Mouse (Mus musculus) hematopoietic stem cell, adult 5-6 weeks (primary cell): ENCODE measurements around the gene Cnksr1. TPM values are rescaled to one million over a fixed set of nuclear protein-coding genes. Genes with fewer than 3 reads are reported as not detected.

ENCODE experiments used
- ATAC-seq, 2 experiments: fragments of 125-278 bp in 1 of 2; replicated peaks in 1 of 2; 2 replicates each; pipeline ENCODE4 v1.8.0; 2016 to 2017; ENCODE audit warnings: inconsistent platforms in 2 of 2, mild to moderate bottlenecking in 2 of 2, moderate number of reproducible peaks in 2 of 2, low read depth in 1 of 2, moderate TSS enrichment in 1 of 2; ENCODE audit not compliant: low FRiP score in 2 of 2, poor library complexity in 2 of 2, severe bottlenecking in 2 of 2, insufficient read depth in 1 of 2, low TSS enrichment in 1 of 2
- total RNA-seq: library from RNA; stranded (forward); fragments of 172-1452, 232-1000 nt; gene quantifications from 2 replicates; pipeline ENCODE4 v1.2.3, GENCODE M21; 2017

The Cnksr1 gene
- total RNA-seq, 1 experiment from 2014 or later: not detected

DNA sequence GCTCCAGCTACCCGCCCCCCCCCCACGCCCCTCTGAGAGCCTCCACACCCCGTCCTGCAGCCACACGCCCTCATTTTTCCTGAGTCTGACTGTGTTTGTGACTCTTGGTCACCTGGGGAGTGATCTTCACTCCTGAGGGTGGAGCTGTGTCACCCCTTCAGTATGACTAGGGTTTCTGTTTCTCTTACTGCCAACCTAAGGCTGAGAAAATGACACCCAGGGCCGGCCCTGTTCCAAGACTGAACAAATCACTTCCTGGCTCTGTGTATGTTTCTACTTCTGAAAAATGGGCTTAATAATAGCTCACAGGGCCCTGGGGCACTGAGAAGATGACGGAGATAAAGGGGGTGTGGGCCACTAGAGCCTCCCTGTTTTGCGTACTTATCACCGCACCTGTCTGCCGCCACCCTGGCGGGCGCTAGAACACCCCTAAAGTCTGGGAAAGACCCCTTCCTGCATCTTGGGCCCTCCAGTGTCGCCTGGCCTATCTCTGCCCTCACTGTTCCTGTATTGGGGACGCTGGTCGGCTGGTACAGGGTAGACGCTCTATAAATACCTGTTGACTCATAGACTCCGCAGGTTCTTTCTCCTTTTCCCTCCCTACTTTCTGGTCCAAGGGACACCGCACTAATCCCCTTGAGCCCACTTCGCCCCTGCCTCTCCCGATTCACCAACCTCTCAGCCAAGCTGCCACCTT is 469 bp downstream of the Cnksr1 start:
- no peak for ATAC-seq

DNA sequence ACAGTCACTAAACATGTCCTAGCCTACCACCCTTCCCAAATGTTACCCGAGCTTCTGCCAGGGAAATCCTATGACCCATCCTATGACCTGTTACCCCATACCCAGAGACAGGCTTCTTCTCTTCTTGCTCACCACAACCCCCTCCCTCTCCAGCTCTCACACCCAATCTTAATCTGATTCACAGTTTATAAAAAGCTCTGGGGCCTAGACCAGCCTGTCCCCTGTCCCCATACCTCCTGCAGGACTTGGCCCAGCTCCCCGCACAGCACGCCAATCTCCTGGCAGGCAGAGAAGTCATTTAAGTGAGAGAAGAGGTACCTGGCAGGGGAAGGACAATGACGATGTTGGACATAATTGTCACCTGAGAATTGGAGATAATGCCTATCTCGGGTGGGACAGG is 3.3 kb downstream of the Cnksr1 start:
- ATAC-seq: no peak

DNA sequence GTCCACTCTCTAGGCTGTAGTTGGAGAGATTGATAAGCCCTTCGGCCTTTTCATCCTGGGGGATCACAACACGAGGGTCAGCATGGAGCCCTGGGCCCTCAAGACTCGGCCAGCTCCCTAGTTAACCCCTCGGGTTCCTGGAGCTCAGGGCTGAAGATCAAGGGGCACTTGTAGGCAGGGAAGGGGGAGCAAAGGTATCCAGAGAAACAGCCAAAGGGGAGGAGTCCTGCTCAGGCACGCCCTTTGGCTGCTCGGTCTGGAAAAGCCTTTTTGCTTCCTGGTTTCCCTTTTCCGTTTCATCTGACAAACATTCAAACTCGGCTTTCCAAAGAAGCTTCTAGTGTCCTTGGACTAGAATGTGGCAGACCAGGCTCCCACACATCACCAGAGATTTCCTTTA is 7.8 kb downstream of the Cnksr1 start:
- ATAC-seq: no peak

DNA sequence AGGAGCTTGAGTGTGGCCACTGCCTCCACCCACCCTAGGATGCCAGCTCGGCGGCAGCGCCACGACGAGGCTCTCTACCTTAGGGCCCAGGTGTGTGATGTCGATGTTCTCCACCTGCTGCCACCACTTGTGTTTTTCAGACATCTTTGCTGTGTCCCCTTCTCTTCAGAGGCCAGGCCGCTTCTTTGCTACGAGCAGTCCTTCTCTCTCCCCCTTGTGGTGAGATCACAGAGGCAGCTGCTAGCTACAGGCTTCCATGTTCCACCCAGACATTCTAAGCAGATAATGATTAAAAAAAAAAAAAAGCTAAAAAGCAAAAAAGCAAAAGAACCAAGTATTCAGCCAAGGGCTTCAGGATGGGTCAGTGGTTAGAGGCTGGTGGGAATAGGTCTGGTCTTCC is 11.0 kb downstream of the Cnksr1 start, which contains the start of gene Catsper4:
Catsper4 (minus strand) TSS at position 190 of the 400 bp plus-strand sequence.
- ATAC-seq: no peak

DNA sequence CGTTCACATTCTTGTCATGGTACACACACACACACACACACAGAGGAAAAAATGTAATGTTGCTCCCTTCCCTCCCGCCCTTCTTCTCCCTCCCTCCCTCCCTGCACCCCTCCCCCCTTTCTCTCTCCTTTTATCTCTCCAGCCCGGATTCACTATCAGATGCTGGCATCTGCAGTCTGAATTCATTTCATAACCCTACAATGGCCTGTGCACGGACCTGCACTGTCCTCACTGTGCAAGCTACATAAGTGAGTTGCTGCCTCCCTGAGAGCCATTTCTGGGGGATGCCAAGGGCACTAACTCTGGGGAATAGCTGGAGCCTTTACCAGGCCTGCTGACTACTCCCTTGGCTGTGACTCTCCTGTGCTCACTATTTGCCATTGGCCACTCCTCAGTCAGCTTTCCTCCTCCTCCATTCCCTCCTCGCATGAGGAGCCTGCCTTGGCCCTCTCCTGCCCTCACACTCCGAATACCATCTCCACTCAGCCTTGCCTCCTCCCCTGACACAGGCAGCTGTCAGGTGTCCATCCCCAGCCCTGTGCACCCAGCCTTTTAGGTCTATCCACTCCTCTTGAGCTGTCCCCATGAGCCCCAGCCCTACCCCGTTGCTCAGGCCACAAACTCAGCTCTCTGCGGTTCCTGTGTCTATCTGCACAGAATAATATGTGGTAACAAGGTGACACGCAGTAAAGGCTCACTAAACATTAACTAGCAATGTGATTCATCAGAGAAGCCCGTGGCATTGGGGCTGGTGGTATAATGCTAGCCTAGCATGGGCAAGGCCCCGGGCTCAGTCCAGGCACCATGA is 15.2 kb downstream of the Cnksr1 start:
- ATAC-seq: no peak

DNA sequence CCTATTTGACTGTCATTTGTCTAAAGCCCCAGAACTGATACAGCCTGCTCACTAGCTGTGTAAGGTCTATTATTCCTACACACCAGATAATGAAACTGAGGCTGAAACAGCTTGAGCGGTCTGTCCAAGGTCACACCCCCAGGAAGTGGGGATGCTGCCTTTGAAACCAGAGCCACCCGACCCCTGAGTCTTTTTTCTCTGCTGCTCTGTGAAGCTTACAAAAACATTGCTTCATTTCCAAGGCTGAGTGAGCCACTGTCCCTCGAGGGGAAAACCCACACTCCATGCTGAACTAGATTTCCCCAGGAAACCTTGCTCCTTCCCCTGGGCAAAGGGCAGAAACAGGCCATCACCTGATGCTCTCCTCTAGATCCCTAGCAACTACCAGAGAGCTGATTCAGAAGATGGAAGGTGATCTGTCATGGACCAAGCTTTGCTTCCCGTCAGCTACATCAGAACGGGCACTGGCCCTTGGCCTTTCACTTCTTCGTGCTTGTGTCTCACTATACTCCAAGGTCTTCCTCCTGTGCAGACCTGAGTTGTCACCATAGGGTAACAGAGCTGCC is 31.6 kb downstream of the Cnksr1 start:
- no peak for ATAC-seq

DNA sequence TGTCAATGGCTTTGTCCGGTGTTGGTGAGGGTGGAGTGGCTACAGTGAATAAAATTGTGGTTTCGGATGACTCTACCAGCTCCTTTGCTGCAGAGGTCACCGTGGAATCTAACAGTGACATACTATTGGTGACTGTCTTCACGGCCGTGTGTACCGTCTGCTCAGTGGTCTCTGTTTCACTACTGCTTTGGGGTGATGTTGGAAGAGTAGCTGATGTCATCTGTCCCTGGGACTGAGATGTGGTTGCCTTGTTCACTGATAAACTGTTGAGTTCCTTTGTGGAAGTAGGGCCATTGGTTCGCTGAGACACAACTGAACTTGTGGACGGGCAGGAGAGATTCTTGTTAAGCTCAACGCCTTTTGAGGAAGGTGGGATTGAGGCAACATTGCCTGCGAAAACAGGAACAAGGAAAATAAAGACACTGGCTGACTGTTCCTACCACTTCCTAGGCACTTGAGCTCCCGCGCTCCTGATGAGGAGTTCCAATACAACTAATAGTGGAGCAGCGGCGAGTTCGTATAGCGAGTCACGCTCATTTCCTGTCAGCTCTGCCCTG is 34.8 kb downstream of the Cnksr1 start:
- ATAC-seq: 0 out of 4 replicates have a peak, but pooled peaks of 1 of the 2 experiments have one; percentile 12

DNA sequence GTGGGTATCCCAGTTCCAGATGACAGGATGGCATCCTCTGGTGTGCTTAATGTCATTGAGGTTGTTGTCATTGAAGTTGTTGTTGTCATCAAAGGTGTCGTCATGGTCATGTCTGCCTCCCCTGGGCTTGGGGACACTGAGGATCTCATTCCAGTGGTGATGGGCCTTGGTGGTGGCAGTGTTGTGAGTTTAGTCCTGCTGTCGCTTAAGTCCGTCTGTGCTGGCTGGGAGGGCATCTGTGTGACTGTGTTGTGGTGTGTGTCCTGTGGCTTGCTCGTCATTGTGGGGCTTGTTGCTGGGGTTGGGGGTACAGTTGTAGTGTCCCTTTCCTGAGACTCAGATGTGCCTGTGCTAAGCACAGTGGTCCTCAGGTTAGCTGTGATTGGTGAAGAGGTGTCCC is 35.3 kb downstream of the Cnksr1 start, which contains the start of gene Gm7534:
Gm7534 (minus strand) TSS at position 101 of the 400 bp plus-strand sequence.
- ATAC-seq: no peak

DNA sequence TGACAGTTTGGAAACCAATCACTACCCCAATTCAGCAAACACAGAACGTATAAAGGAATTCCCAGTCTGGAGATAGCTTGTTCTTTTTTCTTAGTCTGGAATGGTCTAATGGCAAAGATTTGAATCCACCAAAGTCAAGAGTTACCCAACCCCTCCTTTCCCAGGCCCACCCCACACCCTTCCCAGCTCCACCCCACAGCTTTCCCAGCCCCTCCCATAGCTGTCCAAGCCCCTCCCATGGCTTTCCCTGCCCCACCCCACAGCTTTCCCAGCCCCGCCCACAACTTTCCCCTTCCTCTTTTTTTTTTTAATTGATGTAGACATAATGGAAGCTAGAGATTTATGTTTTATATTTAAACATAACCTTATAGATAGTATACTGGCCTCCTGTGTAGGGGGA is 38.8 kb downstream of the Cnksr1 start:
- ATAC-seq: no peak

DNA sequence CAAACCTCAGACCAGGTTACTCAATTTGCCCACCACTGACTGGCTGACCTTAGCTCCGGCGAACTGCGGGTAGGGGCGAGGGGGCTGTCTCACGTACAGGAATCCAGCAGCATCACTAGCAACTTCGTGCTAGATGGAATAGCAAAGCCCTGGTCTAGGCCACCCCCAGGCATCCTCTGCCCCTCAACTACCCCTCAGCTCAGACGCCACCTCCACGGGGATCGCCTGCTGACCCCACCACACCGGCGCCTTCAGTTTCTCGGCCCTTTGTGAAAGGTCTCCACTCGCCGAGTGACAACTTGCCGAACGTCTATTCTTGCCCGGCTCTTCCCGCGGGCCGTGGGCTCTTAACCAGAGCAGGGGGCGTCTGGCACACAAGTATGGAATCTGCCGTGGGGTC is 51.9 kb downstream of the Cnksr1 start:
- no peak for ATAC-seq

DNA sequence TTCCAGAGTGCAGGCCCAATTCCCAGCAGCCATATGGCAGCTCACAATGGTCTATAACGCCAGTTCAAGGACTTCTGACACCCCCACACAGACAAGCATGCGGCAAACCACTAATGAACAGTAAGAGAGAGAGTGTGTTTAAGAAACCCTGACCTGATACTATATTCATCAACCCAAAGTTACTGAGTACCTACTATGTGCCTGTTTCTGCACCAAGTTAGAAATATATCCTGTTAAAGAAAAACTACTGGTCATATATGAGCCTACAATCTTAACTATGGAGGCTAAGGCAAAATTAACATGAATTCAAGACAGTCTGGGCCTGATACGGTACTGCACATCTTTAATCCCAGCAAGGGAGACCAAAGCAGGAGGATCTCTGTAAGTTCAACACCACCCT is 52.6 kb downstream of the Cnksr1 start:
- no peak for ATAC-seq

DNA sequence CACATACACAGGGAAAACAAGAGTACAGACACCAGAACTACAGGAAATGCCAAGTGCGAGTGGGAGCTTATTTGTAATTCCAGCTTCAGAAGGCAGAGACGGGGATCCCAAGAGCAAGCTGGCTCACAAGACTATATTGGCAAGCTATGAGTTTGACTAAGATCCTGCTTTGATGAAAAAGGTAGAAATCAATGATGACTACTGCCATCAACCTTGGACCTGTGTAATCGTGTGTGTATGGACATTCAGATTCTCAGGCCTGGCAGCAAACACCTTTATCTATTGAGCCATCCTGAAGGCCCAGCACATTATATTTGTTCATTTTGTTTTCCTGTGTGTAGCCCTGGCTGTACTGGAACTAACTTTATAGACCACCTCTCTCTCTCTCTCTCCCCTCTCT is 54.5 kb downstream of the Cnksr1 start:
- ATAC-seq: no peak

DNA sequence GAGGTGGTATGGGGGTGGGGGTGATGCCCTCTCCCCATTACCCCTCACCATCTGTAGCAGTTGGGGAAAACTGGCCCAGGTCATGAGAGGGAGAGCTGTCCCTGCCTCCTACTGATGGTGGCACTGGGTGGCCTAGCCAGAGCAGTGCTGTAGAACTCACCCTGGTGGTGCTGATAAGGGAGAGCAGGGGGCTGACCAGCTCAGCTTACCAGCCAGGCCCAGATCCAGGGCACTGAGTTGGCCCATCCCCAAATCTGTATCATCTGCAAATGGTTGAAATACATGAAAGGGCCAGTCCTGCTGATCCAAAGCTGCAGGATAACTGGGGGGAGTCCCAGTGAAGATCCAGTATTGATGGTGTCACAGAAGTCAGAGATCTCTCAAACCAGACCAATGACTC is 56.4 kb downstream of the Cnksr1 start:
- ATAC-seq: no peak

DNA sequence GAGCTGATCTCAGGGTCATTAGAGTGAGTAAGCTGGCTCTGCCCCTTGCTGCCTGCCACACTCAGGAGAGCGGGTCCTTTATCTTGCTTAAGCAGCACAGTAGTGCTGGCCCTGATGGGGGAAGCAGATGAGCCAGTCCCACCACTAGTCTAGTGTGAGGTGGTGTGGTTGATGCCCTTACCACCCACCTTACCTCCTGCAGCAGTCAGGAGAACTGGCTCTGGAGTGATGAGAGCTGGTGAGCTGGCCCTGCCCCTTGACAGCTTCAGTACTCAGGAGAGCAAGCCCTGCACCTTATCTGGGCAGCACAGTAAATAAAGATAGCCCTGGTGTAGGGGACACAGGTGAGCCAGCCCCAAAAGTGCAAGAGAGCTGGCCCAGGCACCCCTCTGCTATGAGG is 57.1 kb downstream of the Cnksr1 start:
- peak in 1 of 2 experiments; percentile 29; a peak in 2 of 4 replicates for ATAC-seq

Other genes with a start within 250 kb of the Cnksr1 start
- gene Dhdds, start 237.5 kb downstream of the Cnksr1 start, total RNA-seq: 19.2 and 25.5 TPM in 2 replicates
- 4.2 and 4.8 TPM in 2 replicates for gene Lin28a, start 219.6 kb downstream of the Cnksr1 start, total RNA-seq
- gene Zfp683, start 184.6 kb downstream of the Cnksr1 start, total RNA-seq: 1.4 TPM in 1 of 2 replicates, not detected in the other
- 0.79 and 2.4 TPM in 2 replicates for gene Crybg2, start 177.6 kb downstream of the Cnksr1 start, total RNA-seq
- gene Cd52, start 143.3 kb downstream of the Cnksr1 start, total RNA-seq: 342 and 372 TPM in 2 replicates
- gene Ubxn11, start 135.8 kb downstream of the Cnksr1 start, total RNA-seq: 4.2 and 6.3 TPM in 2 replicates
- gene Sh3bgrl3, start 109.6 kb downstream of the Cnksr1 start, total RNA-seq: 118 and 287 TPM in 2 replicates
- gene Cep85, start 51.3 kb downstream of the Cnksr1 start, total RNA-seq: 42.6 and 46.0 TPM in 2 replicates
- not detected in 2 replicates for gene Gm7534, start 35.4 kb downstream of the Cnksr1 start, total RNA-seq
- not detected in 2 replicates for gene Catsper4, start 11.0 kb downstream of the Cnksr1 start, total RNA-seq
- gene E130218I03Rik, start 5.3 kb upstream of the Cnksr1 start, total RNA-seq: not detected in 2 replicates
- 10.7 and 14.4 TPM in 2 replicates for gene Zfp593, start 7.2 kb upstream of the Cnksr1 start, total RNA-seq
- not detected in 2 replicates for gene Gm30191, start 8.5 kb upstream of the Cnksr1 start, total RNA-seq
- 1.1 and 2.1 TPM in 2 replicates for gene Grrp1, start 15.7 kb upstream of the Cnksr1 start, total RNA-seq
- 32.7 and 36.2 TPM in 2 replicates for gene Pdik1l, start 49.5 kb upstream of the Cnksr1 start, total RNA-seq
- not detected in 2 replicates for gene Trim63, start 76.7 kb upstream of the Cnksr1 start, total RNA-seq
- not detected in 2 replicates for gene Slc30a2, start 104.8 kb upstream of the Cnksr1 start, total RNA-seq
- gene Extl1, start 145.5 kb upstream of the Cnksr1 start, total RNA-seq: 0.20 and 0.50 TPM in 2 replicates
- 15.7 and 25.3 TPM in 2 replicates for gene Pafah2, start 157.9 kb upstream of the Cnksr1 start, total RNA-seq
- gene Stmn1, start 229.9 kb upstream of the Cnksr1 start, total RNA-seq: 1,445 and 1,820 TPM in 2 replicates